Mouse (Mus musculus) heart, postnatal 36 days (tissue): Measurements from ENCODE around the gene Palm2. TPM values are rescaled to one million over a fixed set of nuclear protein-coding genes. Genes with fewer than 3 reads are reported as not detected.
A peak's percentile ranks its signal among the peaks of the same experiment; 100 is the strongest.

Experiments
- DNase-seq, 2 experiments: peaks; one replicate each; pipeline ENCODE4 v3.0.0; 2021 to 2022
- intact Hi-C: fragments of 180-260 bp; cut with DNase I; formaldehyde crosslinking; loops from one replicate; pipeline ENCODE4 v1.15.1; 2025
- total RNA-seq, 2 experiments: library from RNA; stranded (reverse); gene quantifications; 2 replicates each; pipeline ENCODE4 v1.2.3; 2021

The Palm2 gene
- total RNA-seq, 2 experiments from 2014 or later: 4.9 to 14.8 TPM

GRCm38 (mm10) chr4:57607247-57607942, 173.3 kb downstream of the Palm2 start:
- DNase-seq: peak; percentile 86 to 92

GRCm38 (mm10) chr4:57611303-57612077, 177.4 kb downstream of the Palm2 start:
- intact Hi-C loops: no loop called here
- no peak for DNase-seq

More at GRCm38 (mm10) chr4:57607247-57607942, 173.3 kb downstream of the Palm2 start:
- intact Hi-C loops: loop anchor here (1.0 to 2.0 kb wide), 4 partner anchors 39 to 237 kb away; partner anchors contain the start of gene Pakap

GRCm38 (mm10) chr4:57612716-57613115, 178.7 kb downstream of the Palm2 start:
- intact Hi-C loops: no loop called here
- no peak for DNase-seq

GRCm38 (mm10) chr4:57614686-57615085, 180.6 kb downstream of the Palm2 start:
- intact Hi-C loops: no loop called here
- DNase-seq: no peak

GRCm38 (mm10) chr4:57618743-57619142, 184.7 kb downstream of the Palm2 start:
- intact Hi-C loops: no loop called here
- DNase-seq: no peak

GRCm38 (mm10) chr4:57622816-57623215, 188.8 kb downstream of the Palm2 start:
- no peak for DNase-seq
- intact Hi-C loops: no loop called here

GRCm38 (mm10) chr4:57624819-57625218, 190.8 kb downstream of the Palm2 start:
- DNase-seq: no peak
- intact Hi-C loops: no loop called here

- DNase-seq: no peak
- intact Hi-C loops: no loop called here
These were observed 191.3 kb downstream of the Palm2 start for GRCm38 (mm10) chr4:57625306-57625705.

GRCm38 (mm10) chr4:57625756-57626155, 191.7 kb downstream of the Palm2 start:
- intact Hi-C loops: no loop called here
- DNase-seq: no peak

GRCm38 (mm10) chr4:57626921-57627320, 192.9 kb downstream of the Palm2 start:
- no peak for DNase-seq
- intact Hi-C loops: no loop called here

- DNase-seq: no peak
- intact Hi-C loops: no loop called here
These were observed 198.3 kb downstream of the Palm2 start for GRCm38 (mm10) chr4:57632386-57632785.

GRCm38 (mm10) chr4:57633052-57633451, 199.0 kb downstream of the Palm2 start:
- intact Hi-C loops: no loop called here

GRCm38 (mm10) chr4:57634956-57635355, 200.9 kb downstream of the Palm2 start:
- intact Hi-C loops: no loop called here
- DNase-seq: no peak

More at GRCm38 (mm10) chr4:57633052-57633451, 199.0 kb downstream of the Palm2 start:
- no peak for DNase-seq

- intact Hi-C loops: no loop called here
- no peak for DNase-seq
These were observed 202.9 kb downstream of the Palm2 start for GRCm38 (mm10) chr4:57636782-57637482.

- no peak for DNase-seq
These were observed 203.8 kb downstream of the Palm2 start for GRCm38 (mm10) chr4:57637636-57638386.

GRCm38 (mm10) chr4:57638941-57639340, 204.9 kb downstream of the Palm2 start:
- DNase-seq: no peak
- intact Hi-C loops: no loop called here

More at GRCm38 (mm10) chr4:57637636-57638386, 203.8 kb downstream of the Palm2 start:
- intact Hi-C loops: no loop called here

- intact Hi-C loops: no loop called here
These were observed 206.2 kb downstream of the Palm2 start for GRCm38 (mm10) chr4:57640222-57640621.

GRCm38 (mm10) chr4:57640971-57641370, 206.9 kb downstream of the Palm2 start:
- DNase-seq: no peak

More at GRCm38 (mm10) chr4:57640222-57640621, 206.2 kb downstream of the Palm2 start:
- no peak for DNase-seq

GRCm38 (mm10) chr4:57650994-57651393, 216.9 kb downstream of the Palm2 start:
- intact Hi-C loops: no loop called here

More at GRCm38 (mm10) chr4:57640971-57641370, 206.9 kb downstream of the Palm2 start:
- intact Hi-C loops: no loop called here

GRCm38 (mm10) chr4:57651547-57651946, 217.5 kb downstream of the Palm2 start:
- intact Hi-C loops: no loop called here
- DNase-seq: no peak

More at GRCm38 (mm10) chr4:57650994-57651393, 216.9 kb downstream of the Palm2 start:
- no peak for DNase-seq
